Mouse (Mus musculus) bone marrow, adult 2 months (tissue): ENCODE data around the gene Zcchc14. TPM values are rescaled to one million over a fixed set of nuclear protein-coding genes. Genes with fewer than 3 reads are reported as not detected.
"Not testable (repeated sequence)": the region's sequence is repeated elsewhere in the genome, so short reads cannot be mapped to it uniquely, and the experiment has no call there.

Experiments used
- H3K27ac ChIP-seq: fragments of 200-500 bp; 2 replicates; pipeline ENCODE4 v1.5.1; 2012; ENCODE audit warnings: low read depth, mild to moderate bottlenecking, control low read depth, inconsistent platforms, low read length; ENCODE audit not compliant: control insufficient read depth, poor library complexity, insufficient read depth
- H3K4me1 ChIP-seq: fragments of 200-500 bp; 2 replicates; pipeline ENCODE4 v1.6.1; 2011; ENCODE audit warnings: low read length; ENCODE audit not compliant: control insufficient read depth, insufficient read depth
- H3K4me3 ChIP-seq: fragments of 200-500 bp; replicated peaks from 2 replicates; pipeline ENCODE3; 2011; ENCODE audit warnings: mild to moderate bottlenecking, low read depth, low read length, control low read depth; ENCODE audit not compliant: control insufficient read depth
- CTCF ChIP-seq: fragments of 200-500 bp; IDR thresholded peaks from 2 replicates; pipeline ENCODE4 v1.5.1; 2011; ENCODE audit warnings: low read length, control low read depth; ENCODE audit not compliant: control insufficient read depth, insufficient read depth
- POLR2A ChIP-seq: fragments of 200-500 bp; IDR thresholded peaks from 2 replicates; pipeline ENCODE4 v1.6.1; 2011; ENCODE audit warnings: low read depth, mild to moderate bottlenecking, control low read depth, low read length, borderline replicate concordance; ENCODE audit not compliant: control insufficient read depth
- WGBS: fragments of 180-500 bp; shearing (Covaris S2); methylation state at CpG from one replicate; pipeline ENCODE4 v1.1.7; 2018; 5-methylcytosine and 5-hydroxymethylcytosine counted together
- polyA plus RNA-seq: library from polyadenylated mRNA; stranded (reverse); fragments of >200 nt; gene quantifications from 2 replicates; pipeline ENCODE4 v1.2.4, GENCODE M21; 2011; ENCODE audit warnings: low replicate concordance; ENCODE audit not compliant: missing spikeins, insufficient read depth, insufficient read length

The Zcchc14 gene
- polyA plus RNA-seq, 1 experiment, result 4.9 TPM

GRCm38 (mm10) chr8:121602860-121603259 lies 49.8 kb downstream of the Zcchc14 start:
- Histone ChIP-seq H3K4me1 (no peaks in the 10 kb centered on the region), H3K27ac (no peak overlapping the region), H3K4me3 (no peak overlapping the region)
- TF ChIP-seq POLR2A (no peak), CTCF (peak; percentile 60)
- 10% methylated on average over 3 of the region's 3 CpGs for WGBS

GRCm38 (mm10) chr8:121602411-121602810 lies 50.3 kb downstream of the Zcchc14 start:
- no peak overlapping the region for H3K4me3 ChIP-seq
- no peak overlapping the region for H3K27ac ChIP-seq
- WGBS, result 86% methylated on average over 12 of the region's 12 CpGs
- no peaks in the 10 kb centered on the region for H3K4me1 ChIP-seq
- TF ChIP-seq CTCF, result no peak
- TF ChIP-seq POLR2A, result no peak

- TF ChIP-seq POLR2A (no peak), CTCF (no peak)
- 89% methylated on average over 14 of the region's 14 CpGs for WGBS
- Histone ChIP-seq H3K4me3 (no peak overlapping the region), H3K4me1 (no peaks in the 10 kb centered on the region), H3K27ac (no peak overlapping the region)
Observed at GRCm38 (mm10) chr8:121599842-121600241, 52.9 kb downstream of the Zcchc14 start.

- no peak for TF ChIP-seq POLR2A
- peak; percentile 95 for TF ChIP-seq CTCF
- no peaks in the 10 kb centered on the region for H3K4me1 ChIP-seq
Observed at GRCm38 (mm10) chr8:121598892-121599291, 53.8 kb downstream of the Zcchc14 start.

GRCm38 (mm10) chr8:121598190-121598589 lies 54.5 kb downstream of the Zcchc14 start:
- Histone ChIP-seq H3K27ac (no peak overlapping the region), H3K4me3 (no peak overlapping the region), H3K4me1 (no peaks in the 10 kb centered on the region)
- TF ChIP-seq POLR2A, result no peak
- TF ChIP-seq CTCF, result no peak
- 89% methylated on average over 7 of the region's 7 CpGs for WGBS

More at GRCm38 (mm10) chr8:121598892-121599291, 53.8 kb downstream of the Zcchc14 start:
- Histone ChIP-seq H3K27ac (no peak overlapping the region), H3K4me3 (no peak overlapping the region)
- 20% methylated on average over 7 of the region's 7 CpGs for WGBS

GRCm38 (mm10) chr8:121597492-121597891 lies 55.2 kb downstream of the Zcchc14 start:
- WGBS, result 83% methylated on average over 2 of the region's 2 CpGs

GRCm38 (mm10) chr8:121593983-121594382 lies 58.7 kb downstream of the Zcchc14 start:
- WGBS, result 63% methylated on average over 9 of the region's 9 CpGs

More at GRCm38 (mm10) chr8:121597492-121597891, 55.2 kb downstream of the Zcchc14 start:
- H3K4me1 ChIP-seq, H3K27ac ChIP-seq, H3K4me3 ChIP-seq: not testable (repeated sequence)

GRCm38 (mm10) chr8:121593293-121593692 lies 59.4 kb downstream of the Zcchc14 start:
- 89% methylated on average over 5 of the region's 5 CpGs for WGBS
- TF ChIP-seq POLR2A, result no peak
- no peak for TF ChIP-seq CTCF
- H3K4me1 ChIP-seq, result peaks cover 2% of the 10 kb centered on the region; the same call in 1 of the 2 replicates

More at GRCm38 (mm10) chr8:121593983-121594382, 58.7 kb downstream of the Zcchc14 start:
- no peak for TF ChIP-seq CTCF
- no peak for TF ChIP-seq POLR2A
- Histone ChIP-seq H3K27ac (no peak overlapping the region), H3K4me1 (peaks cover 2% of the 10 kb centered on the region; the same call in 1 of the 2 replicates), H3K4me3 (no peak overlapping the region)

More at GRCm38 (mm10) chr8:121593293-121593692, 59.4 kb downstream of the Zcchc14 start:
- H3K27ac ChIP-seq, result no peak overlapping the region
- H3K4me3 ChIP-seq, result no peak overlapping the region
